Mouse (Mus musculus) G1E (cell line): ENCODE data around the gene Gm29423. TPM values are rescaled to one million over a fixed set of nuclear protein-coding genes. Genes with fewer than 3 reads are reported as not detected.
"Not testable (repeated sequence)": the region's sequence is repeated elsewhere in the genome, so short reads cannot be mapped to it uniquely, and the experiment has no call there.

Source experiments
- ATAC-seq: 2 replicates; pipeline ENCODE4 v1.8.0; 2016; ENCODE audit warnings: mild to moderate bottlenecking; ENCODE audit not compliant: insufficient number of reproducible peaks, poor library complexity, low FRiP score, severe bottlenecking; ENCODE audit errors: extremely low read depth
- DNase-seq: peaks from one replicate; pipeline ENCODE4 v3.0.0; 2012; ENCODE audit warnings: low spot score
- H3K27me3 ChIP-seq: 2 replicates; pipeline ENCODE4 v1.6.1; 2012; ENCODE audit warnings: mild to moderate bottlenecking, low read length, inconsistent platforms; ENCODE audit not compliant: insufficient read depth
- H3K36me3 ChIP-seq: replicated peaks from 2 replicates; pipeline ENCODE3; 2012; ENCODE audit warnings: mild to moderate bottlenecking, inconsistent platforms
- H3K4me1 ChIP-seq: 2 replicates; pipeline ENCODE4 v1.6.1; 2012; ENCODE audit warnings: low read depth, low read length, inconsistent platforms, mixed read lengths; ENCODE audit not compliant: insufficient read depth
- H3K4me3 ChIP-seq: 2 replicates; pipeline ENCODE4 v1.5.1; 2012; ENCODE audit warnings: low read depth, mild to moderate bottlenecking, inconsistent platforms, low read length, moderate library complexity, mixed read lengths
- H3K9me3 ChIP-seq: replicated peaks from 2 replicates; pipeline ENCODE4 v1.6.1; 2012; ENCODE audit warnings: inconsistent platforms
- polyA plus RNA-seq: library from polyadenylated mRNA; stranded (reverse); fragments of >175 nt; gene quantifications from 2 replicates; pipeline ENCODE4 v1.2.3, GENCODE M21; 2012
- total RNA-seq, 2 experiments: library from RNA; stranded (forward) in 1 of 2; stranded (reverse) in 1 of 2; fragments of 200-1000 nt in 1 of 2; fragments of >200 nt in 1 of 2; fragmentation: Nextera tagmentation in 1 of 2; gene quantifications; 2 replicates each; pipeline ENCODE4 v1.2.3; 2014 to 2017

Gm29423 gene
- not detected in 2 replicates for total RNA-seq (2014; fragmentation: Nextera tagmentation)
- not detected in 2 replicates for total RNA-seq (2017)
- not detected in 2 replicates for polyA plus RNA-seq

- DNase-seq, H3K27me3 ChIP-seq, ATAC-seq, H3K9me3 ChIP-seq, H3K36me3 ChIP-seq, H3K4me3 ChIP-seq, H3K4me1 ChIP-seq: not testable (repeated sequence)
Observed at GRCm38 (mm10) chrY:70303187-70303586, at the start of gene Gm29423, which contains the start of gene Gm29644. Gene Gm29423, minus strand, starts transcription at chrY:70303287. Gene Gm29644, minus strand, starts transcription at chrY:70303343.

GRCm38 (mm10) chrY:70273542-70273941, 29.5 kb downstream of the Gm29423 start, which contains the start of gene Gm21118:
Gene Gm21118, minus strand, starts transcription at chrY:70273642.
- H3K9me3 ChIP-seq, H3K27me3 ChIP-seq, DNase-seq, H3K4me3 ChIP-seq, ATAC-seq, H3K36me3 ChIP-seq, H3K4me1 ChIP-seq: not testable (repeated sequence)

Other genes starting within 250 kb of the Gm29423 start
- not detected in 2 replicates for gene Gm21118, start 29.6 kb downstream of the Gm29423 start, total RNA-seq (2014; fragmentation: Nextera tagmentation)
- not detected in 2 replicates for gene Gm21118, start 29.6 kb downstream of the Gm29423 start, total RNA-seq (2017)
- not detected in 2 replicates for gene Gm21118, start 29.6 kb downstream of the Gm29423 start, polyA plus RNA-seq
- not detected in 2 replicates for gene Gm29644, start 56 bp upstream of the Gm29423 start, total RNA-seq (2014; fragmentation: Nextera tagmentation)
- gene Gm29644, start 56 bp upstream of the Gm29423 start, total RNA-seq (2017), result not detected in 2 replicates
- not detected in 2 replicates for gene Gm29644, start 56 bp upstream of the Gm29423 start, polyA plus RNA-seq
- gene Gm20888, start 138.6 kb upstream of the Gm29423 start, total RNA-seq (2014; fragmentation: Nextera tagmentation), result not detected in 2 replicates
- not detected in 2 replicates for gene Gm20888, start 138.6 kb upstream of the Gm29423 start, total RNA-seq (2017)
- gene Gm20888, start 138.6 kb upstream of the Gm29423 start, polyA plus RNA-seq, result not detected in 2 replicates